Mouse (Mus musculus): Measurements from ENCODE around the gene Has3.

GRCm38 (mm10) chr8:106870537-106871327, 690 bp downstream of the Has3 start:
- no peak for TF ChIP-seq POLR2A (IDR thresholded peaks at IDR 0.05; ENCODE audit: control insufficient read depth, extremely low read depth, insufficient read depth, low read length, poor library complexity)
- no peak for TF ChIP-seq CTCF (IDR thresholded peaks at IDR 0.05; ENCODE audit: borderline replicate concordance, control insufficient read depth, extremely low read depth, insufficient read depth, low read length, poor library complexity)

Data from thymus, adult 2 months (tissue).